Mouse (Mus musculus): ENCODE data around the gene Baat. TPM values are rescaled to one million over a fixed set of nuclear protein-coding genes. Genes with fewer than 3 reads are reported as not detected.

Baat gene
- total RNA-seq (2021) (under 1 TPM in 1 of 2 experiments, not detected in 1; 0.29 TPM), polyA plus RNA-seq (2012; rRNA removed) (not detected in 2 replicates)
- long read RNA-seq, result 0 reads

DNA sequence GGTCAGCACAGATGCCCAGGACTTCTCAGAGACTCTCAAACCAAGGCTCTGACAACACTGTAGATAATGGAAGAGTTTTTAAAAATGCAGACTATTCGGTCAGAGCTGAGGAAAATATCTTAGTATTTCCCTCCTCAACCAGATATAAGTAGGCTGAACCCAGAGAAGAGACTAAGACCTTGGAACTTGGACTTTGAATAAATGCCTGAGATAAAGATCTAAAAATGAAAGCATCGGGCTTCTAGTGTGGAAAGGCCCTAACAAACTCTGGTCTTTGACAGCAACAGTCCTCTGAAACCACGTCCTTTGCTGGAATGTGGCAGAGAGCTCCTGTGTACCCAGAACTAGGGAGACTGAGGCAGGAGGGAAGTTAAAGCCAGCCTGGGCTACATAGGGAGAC, at the start of gene Baat:
TSS of gene Baat (minus strand) at position 172 of the 400 bp plus-strand sequence.
- H3K27ac ChIP-seq, result no peak within 1 kb of the TSS
- H3K36me3 ChIP-seq (ENCODE audit: control insufficient read depth, insufficient read depth, low read length), result no peaks in the 10 kb centered on the region
- H3K9ac ChIP-seq (ENCODE audit: low read depth, low read length), result no peak within 1 kb of the TSS
- H3K4me3 ChIP-seq, result no peak within 1 kb of the TSS
- intact Hi-C loops (cut with DNase I), result no loop called here
- DNase-seq, result no peak
- H3K4me1 ChIP-seq (ENCODE audit: control insufficient read depth, insufficient read depth, low read length), result no peaks in the 10 kb centered on the region
- 51% methylated on average over 3 of the region's 3 CpGs for WGBS
- no peaks in the 10 kb centered on the region for H3K79me2 ChIP-seq (replicated peaks; ENCODE audit: control insufficient read depth, insufficient read depth, low read length)
- H3K27me3 ChIP-seq (ENCODE audit: control insufficient read depth, insufficient read depth, low read length), result no peaks in the 10 kb centered on the region
- TF ChIP-seq EP300 (IDR thresholded peaks at IDR 0.05; ENCODE audit: insufficient read depth, low read depth, low read length), result no peak
- TF ChIP-seq POLR2A (IDR thresholded peaks at IDR 0.05; ENCODE audit: insufficient read depth, low read depth, low read length), result no peak
- no peak for TF ChIP-seq CTCF (IDR thresholded peaks at IDR 0.05)

GRCm38 (mm10) chr4:49553380-49553779, 47.0 kb upstream of the Baat start:
- intact Hi-C loops (cut with DNase I), result no loop called here
- Histone ChIP-seq H3K9ac (ENCODE audit: low read depth, low read length) (no peak overlapping the region), H3K36me3 (ENCODE audit: control insufficient read depth, insufficient read depth, low read length) (no peaks in the 10 kb centered on the region), H3K4me3 (no peak overlapping the region), H3K27me3 (ENCODE audit: control insufficient read depth, insufficient read depth, low read length) (no peaks in the 10 kb centered on the region), H3K79me2 (replicated peaks; ENCODE audit: control insufficient read depth, insufficient read depth, low read length) (no peaks in the 10 kb centered on the region), H3K4me1 (ENCODE audit: control insufficient read depth, insufficient read depth, low read length) (no peaks in the 10 kb centered on the region), H3K27ac (no peak overlapping the region)
- DNase-seq, result no peak
- whole genome bisulfite sequencing, result 89% methylated on average over 5 of the region's 5 CpGs
- TF ChIP-seq CTCF (IDR thresholded peaks at IDR 0.05), result no peak
- TF ChIP-seq EP300 (IDR thresholded peaks at IDR 0.05; ENCODE audit: insufficient read depth, low read depth, low read length), result no peak
- no peak for TF ChIP-seq POLR2A (IDR thresholded peaks at IDR 0.05; ENCODE audit: insufficient read depth, low read depth, low read length)

DNA sequence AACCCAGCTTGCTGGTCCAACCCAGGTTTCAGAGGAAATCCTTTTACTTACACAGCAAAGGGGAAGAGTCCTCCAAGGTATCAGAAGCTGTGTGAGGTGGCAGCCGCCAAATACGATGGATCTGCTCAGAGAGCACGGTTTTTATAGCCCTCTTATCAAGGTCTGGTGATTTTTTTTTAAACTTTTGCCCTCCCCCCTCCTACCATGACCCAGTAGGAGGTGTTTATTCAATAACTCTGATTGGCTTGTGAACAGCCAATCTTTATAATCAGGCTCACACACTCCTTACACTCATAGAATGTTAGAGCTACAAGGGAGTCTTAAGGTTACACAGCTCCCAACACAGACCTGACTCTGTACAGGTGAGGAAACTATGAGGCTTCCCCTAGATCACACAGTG, 43.0 kb upstream of the Baat start, which contains the start of gene Aldob:
TSS of gene Aldob (minus strand) at position 164 of the 400 bp plus-strand sequence.
- 28% methylated on average over 3 of the region's 3 CpGs for WGBS
- H3K36me3 ChIP-seq (ENCODE audit: control insufficient read depth, insufficient read depth, low read length), result no peaks in the 10 kb centered on the region

DNA sequence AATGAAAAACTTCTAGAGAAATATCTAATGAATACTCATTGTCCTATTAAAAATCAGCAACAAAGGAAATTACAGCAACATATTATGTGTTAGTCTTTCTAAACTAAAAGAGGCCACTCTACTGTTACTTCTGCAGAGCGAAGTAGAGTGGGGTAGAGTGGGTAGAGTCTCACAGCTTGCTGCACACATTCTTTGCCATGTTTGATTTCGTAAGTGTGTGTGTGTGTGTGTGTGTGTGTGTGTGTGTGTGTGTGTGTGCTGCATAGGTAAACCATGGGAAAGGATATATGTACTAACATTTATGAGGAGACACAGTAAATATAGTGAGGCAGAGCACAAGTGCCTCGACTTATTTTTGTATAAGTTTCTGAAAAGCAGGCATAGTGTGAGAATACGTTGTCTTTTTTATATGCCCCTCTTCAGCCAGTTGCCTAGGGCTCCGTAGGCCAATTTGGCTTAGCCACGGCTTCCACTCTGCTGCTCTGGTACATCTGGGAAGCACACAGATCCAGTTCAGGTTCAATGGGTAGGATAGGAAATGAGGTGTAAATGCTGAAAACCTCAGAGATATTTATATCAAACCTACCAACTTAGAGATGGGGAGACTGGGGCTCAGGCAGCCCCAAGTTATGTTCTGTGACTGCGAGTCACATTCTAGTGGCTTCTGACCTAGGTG, 41.3 kb upstream of the Baat start:
- 82% methylated on average over 7 of the region's 7 CpGs for WGBS
- Histone ChIP-seq H3K27me3 (ENCODE audit: control insufficient read depth, insufficient read depth, low read length) (no peaks in the 10 kb centered on the region), H3K4me1 (ENCODE audit: control insufficient read depth, insufficient read depth, low read length) (no peaks in the 10 kb centered on the region), H3K36me3 (ENCODE audit: control insufficient read depth, insufficient read depth, low read length) (no peaks in the 10 kb centered on the region), H3K4me3 (no peak overlapping the region), H3K9ac (ENCODE audit: low read depth, low read length) (no peak overlapping the region), H3K79me2 (replicated peaks; ENCODE audit: control insufficient read depth, insufficient read depth, low read length) (no peaks in the 10 kb centered on the region), H3K27ac (no peak overlapping the region)
- no peak for TF ChIP-seq POLR2A (IDR thresholded peaks at IDR 0.05; ENCODE audit: insufficient read depth, low read depth, low read length)
- TF ChIP-seq CTCF (IDR thresholded peaks at IDR 0.05), result no peak
- no peak for TF ChIP-seq EP300 (IDR thresholded peaks at IDR 0.05; ENCODE audit: insufficient read depth, low read depth, low read length)
- intact Hi-C loops (cut with DNase I), result no loop called here
- no peak for DNase-seq

More for the DNA sequence above, 43.0 kb upstream of the Baat start, which contains the start of gene Aldob:
- DNase-seq, result no peak
- Histone ChIP-seq H3K4me1 (ENCODE audit: control insufficient read depth, insufficient read depth, low read length) (no peaks in the 10 kb centered on the region), H3K9ac (ENCODE audit: low read depth, low read length) (no peak within 1 kb of the TSS), H3K79me2 (replicated peaks; ENCODE audit: control insufficient read depth, insufficient read depth, low read length) (no peaks in the 10 kb centered on the region), H3K27ac (no peak within 1 kb of the TSS), H3K4me3 (no peak within 1 kb of the TSS), H3K27me3 (ENCODE audit: control insufficient read depth, insufficient read depth, low read length) (no peaks in the 10 kb centered on the region)
- intact Hi-C loops (cut with DNase I), result no loop called here
- TF ChIP-seq CTCF (IDR thresholded peaks at IDR 0.05), result no peak
- no peak for TF ChIP-seq EP300 (IDR thresholded peaks at IDR 0.05; ENCODE audit: insufficient read depth, low read depth, low read length)
- TF ChIP-seq POLR2A (IDR thresholded peaks at IDR 0.05; ENCODE audit: insufficient read depth, low read depth, low read length), result no peak

GRCm38 (mm10) chr4:49546873-49547543, 40.7 kb upstream of the Baat start:
- WGBS, result 69% methylated on average over 6 of the region's 6 CpGs
- Histone ChIP-seq H3K27me3 (ENCODE audit: control insufficient read depth, insufficient read depth, low read length) (no peaks in the 10 kb centered on the region), H3K4me1 (ENCODE audit: control insufficient read depth, insufficient read depth, low read length) (no peaks in the 10 kb centered on the region), H3K27ac (no peak overlapping the region), H3K9ac (ENCODE audit: low read depth, low read length) (no peak overlapping the region), H3K79me2 (replicated peaks; ENCODE audit: control insufficient read depth, insufficient read depth, low read length) (no peaks in the 10 kb centered on the region), H3K36me3 (ENCODE audit: control insufficient read depth, insufficient read depth, low read length) (no peaks in the 10 kb centered on the region), H3K4me3 (no peak overlapping the region)
- TF ChIP-seq EP300 (IDR thresholded peaks at IDR 0.05; ENCODE audit: insufficient read depth, low read depth, low read length) (no peak), CTCF (IDR thresholded peaks at IDR 0.05) (no peak), POLR2A (IDR thresholded peaks at IDR 0.05; ENCODE audit: insufficient read depth, low read depth, low read length) (no peak)
- intact Hi-C loops (cut with DNase I), result no loop called here
- DNase-seq, result no peak

DNA sequence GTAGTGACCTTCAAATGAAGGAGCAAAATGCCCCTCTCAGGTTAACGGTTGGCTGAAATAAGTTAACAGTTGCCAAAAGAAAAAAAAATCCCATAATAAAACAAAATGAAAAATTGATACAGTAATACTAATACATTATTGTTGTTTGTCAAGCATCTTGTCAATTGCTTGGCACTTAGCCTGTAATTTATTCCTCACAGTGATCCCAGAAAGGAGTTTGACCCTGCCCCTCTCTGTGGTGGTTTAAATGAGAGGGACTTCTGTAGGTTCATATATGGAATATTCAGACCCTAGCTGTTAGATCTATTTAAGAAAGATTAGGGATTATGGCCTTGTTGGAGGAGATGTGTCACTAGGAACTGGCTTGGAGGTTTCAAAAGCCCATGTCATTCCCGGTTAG, 39.7 kb upstream of the Baat start:
- no peak overlapping the region for H3K9ac ChIP-seq (ENCODE audit: low read depth, low read length)

More for the DNA sequence above, 39.7 kb upstream of the Baat start:
- intact Hi-C loops (cut with DNase I), result no loop called here
- TF ChIP-seq POLR2A (IDR thresholded peaks at IDR 0.05; ENCODE audit: insufficient read depth, low read depth, low read length), result no peak
- no peak for TF ChIP-seq EP300 (IDR thresholded peaks at IDR 0.05; ENCODE audit: insufficient read depth, low read depth, low read length)
- TF ChIP-seq CTCF (IDR thresholded peaks at IDR 0.05), result no peak
- Histone ChIP-seq H3K27me3 (ENCODE audit: control insufficient read depth, insufficient read depth, low read length) (no peaks in the 10 kb centered on the region), H3K4me3 (no peak overlapping the region), H3K4me1 (ENCODE audit: control insufficient read depth, insufficient read depth, low read length) (no peaks in the 10 kb centered on the region), H3K79me2 (replicated peaks; ENCODE audit: control insufficient read depth, insufficient read depth, low read length) (no peaks in the 10 kb centered on the region), H3K27ac (no peak overlapping the region), H3K36me3 (ENCODE audit: control insufficient read depth, insufficient read depth, low read length) (no peaks in the 10 kb centered on the region)
- no peak for DNase-seq
- WGBS, result 72% methylated on average over 2 of the region's 2 CpGs
